Mouse (Mus musculus) lung, postnatal 0 days (tissue): Measurements from ENCODE around the gene Thrb.

ENCODE experiments used
- CTCF ChIP-seq: IDR thresholded peaks from 2 replicates; pipeline ENCODE4 v1.5.1; 2016; ENCODE audit warnings: antibody characterized with exemption, mild to moderate bottlenecking
- EP300 ChIP-seq: IDR thresholded peaks from 2 replicates; pipeline ENCODE4 v1.6.1; 2016; ENCODE audit warnings: antibody characterized with exemption, mild to moderate bottlenecking, control low read depth

- TF ChIP-seq CTCF (no peak), EP300 (no peak)
These were observed 299.8 kb downstream of the Thrb start for GRCm38 (mm10) chr14:17959901-17960300.
